Mouse (Mus musculus) hindlimb bud, embryonic 11.5 days (tissue): ENCODE measurements around the gene Agap3.

Experiments used
- DNase-seq: peaks from one replicate; pipeline ENCODE4 v3.0.0-alpha.2; 2012; ENCODE audit warnings: low read depth, low spot score; ENCODE audit errors: extremely low spot score

Gene Agap3

DNA sequence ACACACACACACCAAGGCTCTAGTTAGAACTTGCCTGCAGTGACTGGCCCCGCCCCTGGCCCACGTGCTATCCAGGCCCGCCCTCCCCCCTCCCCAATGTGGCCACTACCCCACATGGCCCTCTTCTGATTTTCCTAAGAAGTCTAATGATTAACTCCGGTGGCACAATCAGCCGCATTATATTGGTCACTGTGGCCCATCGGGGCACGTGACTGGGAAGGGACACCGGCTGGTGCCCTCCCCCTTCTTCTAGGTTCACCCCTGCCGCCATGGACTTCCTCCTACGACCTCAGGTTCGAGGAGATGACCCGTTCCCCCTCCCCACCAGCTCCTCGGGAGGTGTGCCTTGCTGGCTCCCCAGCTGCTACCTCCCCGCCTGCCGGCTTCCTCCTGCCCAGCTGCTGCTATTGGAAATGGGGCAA is 24.0 kb upstream of the Agap3 start:
- no peak for DNase-seq

DNA sequence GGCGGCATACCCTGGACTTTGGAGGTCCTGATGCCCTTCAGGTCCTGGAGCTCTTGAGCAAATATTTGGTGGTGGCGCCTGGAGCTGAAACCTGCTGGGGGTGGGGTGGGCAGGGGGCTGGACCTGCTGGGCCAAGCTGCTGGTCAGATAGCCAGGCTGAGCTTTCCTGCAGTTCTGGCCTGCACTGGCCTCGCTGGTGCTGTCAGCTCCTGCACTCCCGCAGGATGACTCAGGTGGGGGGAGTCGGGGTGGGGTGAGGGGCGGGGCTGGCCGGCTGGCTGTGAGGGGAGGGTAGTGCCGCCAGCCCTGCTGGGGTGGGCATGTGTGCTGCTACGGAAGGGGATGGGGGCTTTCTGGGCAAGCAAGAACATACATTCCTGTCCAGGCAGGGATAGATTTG is 23.4 kb upstream of the Agap3 start:
- DNase-seq, result no peak

- DNase-seq, result no peak
Measured at GRCm38 (mm10) chr5:24433993-24434392, 18.0 kb upstream of the Agap3 start.

DNA sequence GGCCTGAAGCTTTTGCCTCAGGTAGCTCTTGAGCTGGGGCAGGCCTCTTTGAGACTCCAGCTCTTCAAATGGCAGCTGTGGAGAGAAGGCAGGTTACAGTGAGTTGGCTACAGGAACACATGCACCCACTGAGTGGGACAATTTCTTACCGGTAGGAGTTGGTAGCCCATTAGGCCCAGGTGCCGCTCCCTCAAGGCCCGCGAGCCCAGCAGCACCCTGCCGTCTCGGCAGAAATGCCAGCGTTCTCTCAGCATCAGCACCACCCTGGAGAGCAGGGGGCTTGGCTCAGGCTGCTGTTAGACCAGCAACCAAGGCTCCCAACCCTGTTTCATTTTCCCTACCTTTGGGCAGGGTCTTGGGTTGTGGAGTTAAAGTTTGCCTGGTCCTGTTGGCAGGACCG is 10.8 kb upstream of the Agap3 start:
- DNase-seq, result no peak

DNA sequence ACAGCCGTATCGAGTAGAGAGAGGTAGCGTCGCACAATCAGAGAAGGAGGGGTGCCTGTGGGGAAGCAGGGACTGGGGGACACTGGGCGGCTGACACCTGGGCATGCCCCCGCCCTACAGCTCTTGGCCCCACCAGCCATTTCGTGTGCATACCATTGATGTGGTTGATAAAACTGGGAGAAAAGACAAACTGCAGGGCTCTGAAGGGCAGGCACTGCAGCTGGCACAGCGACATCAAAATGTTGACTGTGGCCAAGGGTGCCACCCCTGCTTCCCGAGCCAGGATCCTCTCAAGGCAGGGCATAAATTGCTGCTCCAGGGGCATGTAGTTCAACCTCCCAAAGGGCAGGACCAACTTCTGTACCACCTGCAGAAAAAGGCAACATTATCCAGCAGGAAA is 9.9 kb upstream of the Agap3 start:
- DNase-seq, result no peak

GRCm38 (mm10) chr5:24443204-24443603 is 8.8 kb upstream of the Agap3 start:
- no peak for DNase-seq

DNA sequence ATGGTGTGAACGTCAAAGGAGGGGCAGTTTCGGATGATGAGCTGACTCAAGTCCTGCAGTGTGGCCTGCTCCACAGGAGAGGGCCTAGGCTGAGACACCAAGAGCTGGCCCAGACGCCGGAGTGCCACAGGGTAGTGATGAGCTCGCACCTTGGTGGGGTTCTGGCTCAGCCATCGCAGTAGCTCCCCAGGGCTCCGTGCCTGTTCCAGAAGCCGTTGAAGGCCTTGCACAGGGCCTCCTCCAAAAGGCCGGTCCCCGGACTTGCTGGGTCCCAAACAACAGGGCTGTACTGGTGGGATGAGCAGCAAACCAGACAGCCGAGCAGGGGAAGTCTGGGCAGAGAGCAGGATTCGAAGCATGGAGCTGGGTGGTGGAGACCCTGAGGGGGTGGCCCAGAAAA is 8.1 kb upstream of the Agap3 start:
- no peak for DNase-seq

DNA sequence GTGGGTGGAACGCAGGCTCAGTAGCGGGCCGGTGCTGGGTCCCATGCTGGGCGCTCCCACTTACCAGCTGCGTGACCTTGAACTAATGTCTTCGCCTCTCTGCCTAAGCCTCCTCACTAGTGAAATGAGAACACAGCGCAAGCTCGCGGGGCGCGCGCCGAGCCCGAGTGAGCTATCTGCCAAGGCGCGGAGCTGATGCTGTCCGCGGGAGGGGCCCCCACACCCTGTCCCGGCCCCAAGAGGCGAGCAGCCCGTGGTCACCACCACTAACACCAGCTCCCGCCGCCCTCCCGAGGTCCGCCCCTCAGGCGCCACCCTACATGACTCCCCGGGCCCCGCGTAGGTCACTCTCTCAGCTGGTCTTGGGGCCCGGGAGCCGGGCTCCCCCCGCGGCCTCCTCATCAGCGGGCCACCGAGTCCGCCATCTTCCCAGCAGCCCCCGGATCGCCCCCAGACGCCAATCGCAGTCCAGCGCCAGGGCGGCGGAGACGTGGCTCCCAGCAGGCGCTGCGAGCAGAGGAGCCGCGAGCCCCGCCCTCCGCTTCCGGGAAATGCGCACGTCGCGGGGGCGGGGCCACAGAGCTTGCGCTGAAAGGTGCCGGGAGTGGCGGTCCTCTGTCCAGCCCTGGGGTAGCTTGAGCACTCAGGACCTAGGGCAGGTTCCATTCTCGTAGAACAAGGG is 7.1 kb upstream of the Agap3 start, which contains the start of gene Fastk:
TSS of gene Fastk (minus strand) at position 542 of the 682 bp plus-strand sequence.
- DNase-seq, result no peak

DNA sequence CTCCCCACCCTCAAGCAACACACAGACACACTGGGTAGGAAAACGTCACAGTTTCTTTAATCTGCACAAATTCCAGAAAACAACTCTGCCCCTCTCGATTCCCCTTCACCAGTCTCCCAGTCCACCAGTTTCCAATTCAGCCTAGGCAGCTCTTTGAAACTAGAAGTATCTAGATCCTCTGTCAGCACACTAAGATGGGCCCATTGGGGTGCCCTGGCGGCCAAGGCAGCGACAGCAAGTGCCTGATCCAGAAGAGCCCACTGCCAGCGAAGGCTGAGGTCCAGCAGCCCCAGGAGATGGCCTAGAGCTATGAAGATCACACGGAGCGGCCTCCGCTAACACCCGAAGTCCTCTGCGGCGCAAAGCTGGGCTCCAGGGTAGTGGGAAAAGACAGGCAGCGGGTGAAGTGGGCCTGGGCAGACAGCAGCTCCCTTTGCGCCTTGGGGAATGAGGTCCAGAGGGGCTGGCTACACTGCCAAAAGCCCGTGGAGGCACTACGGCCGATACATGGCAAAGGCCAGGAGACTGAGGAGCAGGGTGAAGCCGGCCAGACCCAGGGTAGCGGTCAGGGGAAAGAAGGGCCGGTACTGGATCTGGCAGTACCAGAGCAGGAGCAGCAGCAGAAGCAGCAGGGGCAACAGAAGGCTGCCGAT is 6.4 kb upstream of the Agap3 start:
- no peak for DNase-seq

GRCm38 (mm10) chr5:24446630-24447029 is 5.3 kb upstream of the Agap3 start:
- no peak for DNase-seq

- no peak for DNase-seq
Measured at GRCm38 (mm10) chr5:24447624-24448298, 4.2 kb upstream of the Agap3 start, which contains the start of gene Tmub1. TSS of gene Tmub1 (minus strand) at chr5:24447854.

DNA sequence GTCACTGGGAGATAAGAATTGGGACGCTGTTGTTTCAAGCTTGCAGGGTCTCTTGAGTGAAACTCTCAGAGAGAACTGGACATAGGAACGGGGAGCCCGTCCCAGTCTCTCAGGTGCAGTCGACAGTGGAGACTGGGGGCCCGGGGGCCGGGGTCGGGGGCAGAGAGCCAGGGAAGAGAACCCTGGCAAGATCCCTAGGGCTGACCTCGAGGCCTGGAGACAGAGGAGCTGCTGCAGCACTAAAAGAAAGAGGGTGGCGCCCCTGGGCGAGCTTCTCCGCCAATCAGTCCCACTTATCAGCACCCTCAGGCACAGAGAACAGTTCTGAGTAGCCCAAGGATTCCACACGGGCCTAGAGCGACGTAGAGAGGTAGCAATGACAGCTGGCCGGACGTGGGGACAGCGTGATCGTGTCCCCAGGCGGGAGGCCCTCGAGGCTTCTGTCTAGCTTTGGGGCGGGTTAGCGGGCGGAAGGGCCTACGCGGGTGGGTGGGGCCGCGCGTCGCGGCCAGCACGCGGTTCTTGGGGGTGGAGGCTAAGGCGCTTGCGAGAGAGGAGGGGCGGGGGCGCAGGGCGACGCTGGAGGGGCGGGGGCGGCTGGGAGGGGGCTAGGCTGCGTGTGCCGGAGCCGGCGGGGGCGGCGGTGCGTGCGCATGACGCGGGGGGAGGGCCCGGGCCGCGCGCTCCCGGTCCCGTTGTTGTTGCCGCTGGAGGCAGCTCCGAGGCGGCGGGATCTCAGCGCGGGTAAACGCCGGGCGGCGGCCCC is 530 bp upstream of the Agap3 start:
- DNase-seq, result no peak

GRCm38 (mm10) chr5:24452691-24453233 is 785 bp downstream of the Agap3 start:
- no peak for DNase-seq

DNA sequence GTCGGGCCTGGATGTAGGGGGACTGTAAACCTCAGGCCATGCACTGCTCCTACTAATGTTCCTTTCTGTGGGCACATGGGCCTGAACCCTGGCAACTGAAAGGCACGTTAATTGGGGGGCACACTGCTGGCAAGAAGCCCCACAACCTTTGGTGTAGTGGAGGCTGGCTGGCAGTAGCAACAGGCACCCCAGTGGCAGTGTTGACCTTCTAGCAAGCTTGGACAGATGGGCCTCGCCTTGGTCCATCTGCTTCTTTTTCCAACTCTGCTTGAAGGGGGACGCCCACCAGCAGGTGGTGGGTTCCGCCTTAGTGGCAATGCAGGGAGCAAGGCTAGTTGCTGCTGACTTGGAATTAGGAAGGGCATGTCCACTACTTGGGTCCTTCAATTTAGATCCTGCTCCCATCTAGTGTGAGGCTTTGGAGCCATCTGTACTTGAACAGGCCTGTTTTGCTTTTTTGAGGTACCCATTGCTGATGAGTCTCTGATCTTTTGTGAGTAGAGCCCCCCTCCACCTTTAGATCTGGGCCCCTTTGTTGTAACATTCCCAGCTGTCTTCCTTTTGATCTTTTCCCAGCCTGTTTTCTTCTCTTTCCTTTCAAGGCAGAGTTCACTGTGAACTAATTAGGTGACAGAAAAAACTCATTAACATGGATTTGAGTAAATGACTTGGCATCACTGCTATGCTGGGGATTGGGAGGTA is 1.5 kb downstream of the Agap3 start:
- no peak for DNase-seq

GRCm38 (mm10) chr5:24453985-24454303 is 2.0 kb downstream of the Agap3 start:
- DNase-seq, result no peak

DNA sequence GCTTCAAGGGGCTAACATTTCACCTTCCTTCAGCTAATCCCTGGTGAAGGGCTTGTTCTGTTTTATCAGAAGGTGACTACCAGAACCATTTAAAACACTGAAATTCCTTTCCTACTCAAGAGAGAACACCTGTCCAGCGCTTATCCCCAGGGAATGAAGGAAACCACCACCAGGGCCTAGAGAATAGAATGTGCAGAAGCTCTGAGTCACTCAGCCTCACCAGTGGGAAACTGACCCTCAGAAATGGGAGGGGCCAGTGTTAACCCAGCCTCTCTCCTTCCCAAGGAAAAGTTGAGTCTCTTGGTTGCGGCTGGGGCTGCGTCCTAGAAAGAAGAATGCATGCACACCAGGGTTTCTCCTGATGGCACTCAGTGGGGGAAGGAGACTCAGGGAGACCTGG is 3.1 kb downstream of the Agap3 start:
- no peak for DNase-seq

GRCm38 (mm10) chr5:24455613-24456012 is 3.6 kb downstream of the Agap3 start:
- DNase-seq, result no peak

DNA sequence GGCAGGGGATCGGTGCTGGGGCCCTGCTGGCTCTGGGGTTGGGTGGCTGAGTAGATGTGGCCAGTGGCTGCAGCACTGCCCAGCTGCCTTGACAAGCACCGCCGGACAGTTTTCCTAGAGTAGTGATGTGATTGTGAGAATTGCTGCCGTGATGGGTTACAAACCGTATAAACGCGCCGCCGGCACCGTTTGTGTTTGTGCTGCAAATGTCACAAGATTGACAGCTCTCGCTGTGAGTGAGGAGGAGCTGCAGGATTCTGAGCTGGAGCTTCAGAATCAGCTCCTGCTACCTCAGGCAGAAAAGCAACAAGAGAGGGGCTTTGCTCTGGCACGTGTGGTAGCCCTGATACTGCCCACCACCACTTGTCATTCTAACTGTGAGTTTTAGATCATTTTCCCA is 14.8 kb downstream of the Agap3 start:
- DNase-seq, result no peak

GRCm38 (mm10) chr5:24470600-24470999 is 18.6 kb downstream of the Agap3 start:
- no peak for DNase-seq

GRCm38 (mm10) chr5:24472884-24473619 is 21.1 kb downstream of the Agap3 start:
- no peak for DNase-seq
